Mouse (Mus musculus): ENCODE data around the gene Itpr2.

The Itpr2 gene

GRCm38 (mm10) chr6:146221371-146222336 is 280.4 kb downstream of the Itpr2 start:
- DNase-seq (ENCODE audit: low read depth): no peak

- no peak for DNase-seq (ENCODE audit: low read depth)
These were observed 282.0 kb downstream of the Itpr2 start for GRCm38 (mm10) chr6:146220071-146220470.

- peak; percentile 79 for DNase-seq (ENCODE audit: low read depth)
These were observed 282.5 kb downstream of the Itpr2 start for GRCm38 (mm10) chr6:146219534-146219933.

- no peak for DNase-seq (ENCODE audit: low read depth)
These were observed 286.7 kb downstream of the Itpr2 start for GRCm38 (mm10) chr6:146215302-146215701.

GRCm38 (mm10) chr6:146212339-146212738 is 289.7 kb downstream of the Itpr2 start:
- DNase-seq (ENCODE audit: low read depth): no peak

- no peak for DNase-seq (ENCODE audit: low read depth)
These were observed 290.8 kb downstream of the Itpr2 start for GRCm38 (mm10) chr6:146211233-146211632.

GRCm38 (mm10) chr6:146208983-146209382 is 293.0 kb downstream of the Itpr2 start:
- no peak for DNase-seq (ENCODE audit: low read depth)

- DNase-seq (ENCODE audit: low read depth): no peak
These were observed 294.6 kb downstream of the Itpr2 start for GRCm38 (mm10) chr6:146207204-146207959.

- no peak for DNase-seq (ENCODE audit: low read depth)
These were observed 296.9 kb downstream of the Itpr2 start for GRCm38 (mm10) chr6:146205136-146205535.

- DNase-seq (ENCODE audit: low read depth): no peak
These were observed 297.6 kb downstream of the Itpr2 start for GRCm38 (mm10) chr6:146204470-146204869.

- DNase-seq (ENCODE audit: low read depth): no peak
These were observed 304.1 kb downstream of the Itpr2 start for GRCm38 (mm10) chr6:146197868-146198379.

- DNase-seq (ENCODE audit: low read depth): no peak
These were observed 305.3 kb downstream of the Itpr2 start for GRCm38 (mm10) chr6:146196701-146197100.

GRCm38 (mm10) chr6:146195854-146196457 is 306.1 kb downstream of the Itpr2 start:
- no peak for DNase-seq (ENCODE audit: low read depth)

- DNase-seq (ENCODE audit: low read depth): no peak
These were observed 310.1 kb downstream of the Itpr2 start for GRCm38 (mm10) chr6:146191931-146192330.

- no peak for DNase-seq (ENCODE audit: low read depth)
These were observed 312.0 kb downstream of the Itpr2 start for GRCm38 (mm10) chr6:146190006-146190405.

- no peak for DNase-seq (ENCODE audit: low read depth)
These were observed 316.5 kb downstream of the Itpr2 start for GRCm38 (mm10) chr6:146185532-146185931.

- no peak for DNase-seq (ENCODE audit: low read depth)
These were observed 317.3 kb downstream of the Itpr2 start for GRCm38 (mm10) chr6:146184771-146185170.

GRCm38 (mm10) chr6:146174644-146175250 is 327.3 kb downstream of the Itpr2 start:
- no peak for DNase-seq (ENCODE audit: low read depth)

GRCm38 (mm10) chr6:146170603-146171051 is 331.4 kb downstream of the Itpr2 start:
- no peak for DNase-seq (ENCODE audit: low read depth)

GRCm38 (mm10) chr6:146167207-146167606 is 334.8 kb downstream of the Itpr2 start:
- no peak for DNase-seq (ENCODE audit: low read depth)

GRCm38 (mm10) chr6:146159641-146160040 is 342.4 kb downstream of the Itpr2 start:
- DNase-seq (ENCODE audit: low read depth): no peak

- DNase-seq (ENCODE audit: low read depth): no peak
These were observed 343.3 kb downstream of the Itpr2 start for GRCm38 (mm10) chr6:146158717-146159116.

Data from c-Kit-positive CD71-positive TER-119-negative erythroid progenitor cells, embryonic 14.5 days (primary cell).